Mouse (Mus musculus) spleen, adult 2 months (tissue): ENCODE data around the gene Phlpp1.

Experiments used
- CTCF ChIP-seq: fragments of 200-500 bp; IDR thresholded peaks from 2 replicates; pipeline ENCODE4 v1.5.1; 2011; ENCODE audit warnings: mild to moderate bottlenecking, inconsistent platforms; ENCODE audit not compliant: insufficient read depth, insufficient read length, insufficient replicate concordance; ENCODE audit errors: extremely low read depth
- POLR2A ChIP-seq: fragments of 200-500 bp; IDR thresholded peaks from 2 replicates; pipeline ENCODE4 v1.6.1; 2011; ENCODE audit warnings: low read depth, low read length, inconsistent platforms

- no peak for TF ChIP-seq CTCF
- no peak for TF ChIP-seq POLR2A
These were observed 96.7 kb downstream of the Phlpp1 start for GRCm38 (mm10) chr1:106268028-106268799.
